Mouse (Mus musculus) left cerebral cortex, postnatal 4 days (tissue): ENCODE measurements around the gene Shroom3. TPM values are rescaled to one million over a fixed set of nuclear protein-coding genes. Genes with fewer than 3 reads are reported as not detected.
A peak's percentile ranks its signal among the peaks of the same experiment; 100 is the strongest.
"Not testable (repeated sequence)": the region's sequence is repeated elsewhere in the genome, so short reads cannot be mapped to it uniquely, and the experiment has no call there.

Source experiments
- DNase-seq: peaks from one replicate; pipeline ENCODE4 v3.0.0-alpha.2; 2022
- intact Hi-C: fragments of 180-260 bp; cut with DNase I; formaldehyde crosslinking; loops from one replicate; pipeline ENCODE4 v1.15.1; 2025
- total RNA-seq, 2 experiments: library from RNA; stranded (reverse); gene quantifications; 2 replicates each; pipeline ENCODE4 v1.2.3; 2021

Shroom3 gene
- total RNA-seq, 2 experiments from 2014 or later, result 3.2 to 4.9 TPM

- intact Hi-C loops, result no loop called here
- DNase-seq, result no peak
These were observed 237.7 kb downstream of the Shroom3 start for GRCm38 (mm10) chr5:92920984-92921383.

GRCm38 (mm10) chr5:92921728-92922127 is 238.5 kb downstream of the Shroom3 start:
- intact Hi-C loops, result no loop called here
- DNase-seq, result no peak

GRCm38 (mm10) chr5:92922981-92923380 is 239.7 kb downstream of the Shroom3 start:
- intact Hi-C loops, DNase-seq: not testable (repeated sequence)

GRCm38 (mm10) chr5:92924851-92925477 is 241.7 kb downstream of the Shroom3 start:
- intact Hi-C loops, result no loop called here
- no peak for DNase-seq

GRCm38 (mm10) chr5:92927667-92928066 is 244.4 kb downstream of the Shroom3 start:
- DNase-seq, result no peak
- intact Hi-C loops, result no loop called here

- DNase-seq, result no peak
- intact Hi-C loops, result no loop called here
These were observed 247.3 kb downstream of the Shroom3 start for GRCm38 (mm10) chr5:92930557-92930956.

GRCm38 (mm10) chr5:92931298-92931697 is 248.1 kb downstream of the Shroom3 start:
- intact Hi-C loops, result no loop called here

GRCm38 (mm10) chr5:92933010-92933409 is 249.8 kb downstream of the Shroom3 start:
- no peak for DNase-seq
- intact Hi-C loops, result no loop called here

More at GRCm38 (mm10) chr5:92931298-92931697, 248.1 kb downstream of the Shroom3 start:
- DNase-seq, result no peak

- intact Hi-C loops, result no loop called here
- DNase-seq, result no peak
These were observed 250.5 kb downstream of the Shroom3 start for GRCm38 (mm10) chr5:92933599-92934217.

GRCm38 (mm10) chr5:92934269-92934939 is 251.2 kb downstream of the Shroom3 start:
- intact Hi-C loops, result no loop called here
- no peak for DNase-seq

- intact Hi-C loops, result no loop called here
- no peak for DNase-seq
These were observed 252.6 kb downstream of the Shroom3 start for GRCm38 (mm10) chr5:92935883-92936282.

- intact Hi-C loops, result no loop called here
- DNase-seq, result no peak
These were observed 254.5 kb downstream of the Shroom3 start for GRCm38 (mm10) chr5:92937701-92938100.

- intact Hi-C loops, result no loop called here
These were observed 256.2 kb downstream of the Shroom3 start for GRCm38 (mm10) chr5:92939246-92939995.

GRCm38 (mm10) chr5:92942166-92942565 is 258.9 kb downstream of the Shroom3 start:
- intact Hi-C loops, result no loop called here
- no peak for DNase-seq

More at GRCm38 (mm10) chr5:92939246-92939995, 256.2 kb downstream of the Shroom3 start:
- no peak for DNase-seq

- intact Hi-C loops, result no loop called here
- no peak for DNase-seq
These were observed 259.3 kb downstream of the Shroom3 start for GRCm38 (mm10) chr5:92942577-92942976.

- intact Hi-C loops, result no loop called here
- no peak for DNase-seq
These were observed 261.6 kb downstream of the Shroom3 start for GRCm38 (mm10) chr5:92944867-92945266.

GRCm38 (mm10) chr5:92948972-92949745 is 265.9 kb downstream of the Shroom3 start:
- DNase-seq, result peak; percentile 56
- intact Hi-C loops, result no loop called here

- DNase-seq, result no peak
- intact Hi-C loops, result loop anchor here (5.0 kb wide), 1 partner anchor 223 kb away; no protein-coding TSS in a partner anchor
These were observed 267.3 kb downstream of the Shroom3 start for GRCm38 (mm10) chr5:92950583-92950982.

- DNase-seq, result no peak
- intact Hi-C loops, result loop anchor here (5.0 kb wide), 1 partner anchor 224 kb away; no protein-coding TSS in a partner anchor
These were observed 267.8 kb downstream of the Shroom3 start for GRCm38 (mm10) chr5:92951079-92951478.

GRCm38 (mm10) chr5:92953865-92954264 is 270.6 kb downstream of the Shroom3 start:
- DNase-seq, result no peak

More at GRCm38 (mm10) chr5:92953865-92954264, 270.6 kb downstream of the Shroom3 start:
- intact Hi-C loops, result loop anchor here (5.0 kb wide), 1 partner anchor 227 kb away; no protein-coding TSS in a partner anchor
